Mouse (Mus musculus): ENCODE measurements at regions not wholly inside any gene's neighbourhood (a gene's known extent, or its start where the extent isn't known, plus 50 kb on each side); places are given as distances from the start of the nearest gene placed in this dataset.
A peak's percentile ranks its signal among the peaks of the same experiment; 100 is the strongest.

DNA sequence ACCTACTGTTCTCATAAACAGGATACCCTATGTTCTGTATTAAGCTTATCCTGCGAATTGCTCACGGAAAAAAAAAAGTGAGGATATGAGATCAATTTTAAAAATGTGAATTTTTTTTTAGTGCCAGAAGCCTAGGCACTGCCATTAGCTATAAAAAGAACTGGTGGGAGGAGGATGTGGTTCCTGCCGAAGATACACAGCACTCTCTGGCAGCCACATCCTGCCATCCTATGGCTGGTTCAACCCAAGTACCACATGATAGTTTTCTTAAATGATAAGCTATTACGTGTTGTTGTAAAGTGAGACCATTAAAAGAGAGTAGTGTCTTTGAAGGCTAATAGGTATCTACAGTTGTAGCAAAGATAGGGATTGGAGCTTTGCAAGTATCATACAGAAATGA is 58.2 kb upstream of the Ppp3ca start:
- TF ChIP-seq CTCF (conservative IDR thresholded peaks at IDR 0.05; ENCODE audit: insufficient read depth, insufficient read length, low read depth, low read length), result no peak
- TF ChIP-seq POLR2A (IDR thresholded peaks at IDR 0.05; ENCODE audit: low read depth, low read length), result no peak
- DNase-seq, result no peak

DNA sequence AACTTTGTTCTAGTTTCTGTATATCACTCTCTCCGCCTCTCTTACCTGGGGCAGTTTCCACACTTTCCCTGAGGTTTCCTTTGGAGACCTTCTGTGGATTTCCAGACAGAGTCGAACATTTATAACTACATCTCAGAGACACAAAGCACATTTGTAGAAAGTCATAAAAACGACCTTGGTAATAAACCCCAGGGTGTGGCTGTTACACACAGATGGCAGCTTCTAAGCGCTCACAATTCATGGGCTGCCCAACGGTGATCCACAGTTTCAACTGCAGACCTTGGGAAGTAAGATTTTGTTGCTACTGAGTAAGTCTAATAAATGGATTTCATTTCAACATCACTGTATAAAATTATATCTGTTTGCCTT is 59.4 kb upstream of the Ppp3ca start:
- H3K36me3 ChIP-seq (ENCODE audit: control insufficient read depth, insufficient read depth, low read length), result no peaks in the 10 kb centered on the region
- peaks cover 2% of the 10 kb centered on the region; the same call in 1 of the 2 replicates for H3K4me1 ChIP-seq (ENCODE audit: control insufficient read depth, insufficient read depth, low read length)
- 38% methylated on average over 5 of the region's 5 CpGs for WGBS
- peak overlapping the region; percentile 76 for H3K27ac ChIP-seq (ENCODE audit: insufficient read depth, low read depth, low read length)
- no peaks in the 10 kb centered on the region for H3K27me3 ChIP-seq (replicated peaks; ENCODE audit: control insufficient read depth, insufficient read depth, low read length)
- DNase-seq, result no peak
- no peak overlapping the region for H3K4me3 ChIP-seq (ENCODE audit: insufficient read depth, low read depth, low read length)
- TF ChIP-seq CTCF (conservative IDR thresholded peaks at IDR 0.05; ENCODE audit: insufficient read depth, insufficient read length, low read depth, low read length) (no peak), POLR2A (IDR thresholded peaks at IDR 0.05; ENCODE audit: low read depth, low read length) (no peak)

More for the DNA sequence above, 58.2 kb upstream of the Ppp3ca start:
- no peak overlapping the region for H3K27ac ChIP-seq (ENCODE audit: insufficient read depth, low read depth, low read length)
- no peaks in the 10 kb centered on the region for H3K27me3 ChIP-seq (replicated peaks; ENCODE audit: control insufficient read depth, insufficient read depth, low read length)
- H3K4me1 ChIP-seq (ENCODE audit: control insufficient read depth, insufficient read depth, low read length), result peaks cover 2% of the 10 kb centered on the region; the same call in 1 of the 2 replicates
- 74% methylated on average over 4 of the region's 4 CpGs for WGBS
- H3K36me3 ChIP-seq (ENCODE audit: control insufficient read depth, insufficient read depth, low read length), result no peaks in the 10 kb centered on the region
- H3K4me3 ChIP-seq (ENCODE audit: insufficient read depth, low read depth, low read length), result no peak overlapping the region

DNA sequence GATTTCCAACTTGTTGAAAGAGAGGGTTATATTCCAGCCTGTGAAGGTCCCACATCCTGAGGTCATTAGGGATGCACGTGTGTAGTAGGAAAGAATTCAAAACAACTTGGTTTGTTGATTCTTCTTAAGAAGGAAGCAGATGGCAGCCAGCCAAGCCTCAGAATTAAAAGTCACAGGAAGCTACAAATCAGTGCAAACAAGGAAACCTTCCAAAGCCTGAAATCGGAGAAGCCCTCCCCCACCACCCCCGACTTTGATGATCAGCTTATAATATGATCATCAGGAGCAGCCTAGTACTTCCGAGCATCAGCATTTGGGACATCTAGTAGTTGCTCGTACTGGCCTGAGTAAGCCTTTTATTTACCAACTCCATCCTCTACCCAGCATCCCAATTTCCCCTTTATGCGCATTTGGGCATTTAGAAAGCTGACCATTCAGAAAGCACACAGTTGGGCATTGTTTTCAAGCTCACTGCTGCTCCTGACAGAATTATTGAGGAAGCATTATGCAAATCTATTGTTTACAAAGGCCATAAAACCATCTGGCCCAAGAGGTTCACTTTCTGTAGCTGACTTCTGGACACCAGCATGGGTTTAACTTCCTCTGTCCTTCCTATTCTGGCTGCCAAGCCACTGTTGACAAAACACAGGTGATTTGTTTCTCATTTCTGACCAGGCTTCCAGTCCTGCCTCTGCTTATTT is 59.9 kb upstream of the Ppp3ca start:
- TF ChIP-seq POLR2A (IDR thresholded peaks at IDR 0.05; ENCODE audit: low read depth, low read length) (no peak), CTCF (conservative IDR thresholded peaks at IDR 0.05; ENCODE audit: insufficient read depth, insufficient read length, low read depth, low read length) (no peak)
- peaks cover 2% of the 10 kb centered on the region; the same call in 1 of the 2 replicates for H3K4me1 ChIP-seq (ENCODE audit: control insufficient read depth, insufficient read depth, low read length)
- DNase-seq, result peak; percentile 86
- 16% methylated on average over 6 of the region's 6 CpGs for WGBS
- 0 out of 2 replicates have a peak overlapping the region, but pooled peaks have one; percentile 14 for H3K4me3 ChIP-seq (ENCODE audit: insufficient read depth, low read depth, low read length)
- no peaks in the 10 kb centered on the region for H3K27me3 ChIP-seq (replicated peaks; ENCODE audit: control insufficient read depth, insufficient read depth, low read length)
- H3K27ac ChIP-seq (ENCODE audit: insufficient read depth, low read depth, low read length), result peak overlapping the region; percentile 76
- no peaks in the 10 kb centered on the region for H3K36me3 ChIP-seq (ENCODE audit: control insufficient read depth, insufficient read depth, low read length)

DNA sequence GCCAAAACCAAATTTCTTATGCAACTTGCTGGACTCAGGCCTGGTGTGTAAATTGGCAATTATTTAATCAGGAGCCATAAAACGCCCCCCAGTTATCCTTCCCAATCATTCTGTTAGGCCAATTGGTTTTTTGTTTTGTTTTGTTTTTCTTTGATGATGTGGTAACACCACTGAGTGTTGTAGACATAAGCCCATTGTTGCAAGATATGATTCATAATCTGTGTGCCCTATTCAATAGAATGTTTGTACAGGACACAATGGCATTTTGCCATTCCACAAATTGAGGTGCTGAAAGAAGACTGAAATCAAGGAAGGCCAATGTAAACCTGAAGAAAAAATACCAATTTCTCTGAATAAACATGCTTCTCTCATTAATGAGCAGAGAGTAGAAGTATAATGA is 68.2 kb upstream of the Ppp3ca start:
- no peak for DNase-seq
- Histone ChIP-seq H3K36me3 (ENCODE audit: control insufficient read depth, insufficient read depth, low read length) (no peaks in the 10 kb centered on the region), H3K27me3 (replicated peaks; ENCODE audit: control insufficient read depth, insufficient read depth, low read length) (no peaks in the 10 kb centered on the region), H3K4me3 (ENCODE audit: insufficient read depth, low read depth, low read length) (no peak overlapping the region), H3K4me1 (ENCODE audit: control insufficient read depth, insufficient read depth, low read length) (no peaks in the 10 kb centered on the region), H3K27ac (ENCODE audit: insufficient read depth, low read depth, low read length) (no peak overlapping the region)
- 69% methylated on average over 1 of the region's 1 CpGs for WGBS
- TF ChIP-seq CTCF (conservative IDR thresholded peaks at IDR 0.05; ENCODE audit: insufficient read depth, insufficient read length, low read depth, low read length), result no peak
- TF ChIP-seq POLR2A (IDR thresholded peaks at IDR 0.05; ENCODE audit: low read depth, low read length), result no peak

DNA sequence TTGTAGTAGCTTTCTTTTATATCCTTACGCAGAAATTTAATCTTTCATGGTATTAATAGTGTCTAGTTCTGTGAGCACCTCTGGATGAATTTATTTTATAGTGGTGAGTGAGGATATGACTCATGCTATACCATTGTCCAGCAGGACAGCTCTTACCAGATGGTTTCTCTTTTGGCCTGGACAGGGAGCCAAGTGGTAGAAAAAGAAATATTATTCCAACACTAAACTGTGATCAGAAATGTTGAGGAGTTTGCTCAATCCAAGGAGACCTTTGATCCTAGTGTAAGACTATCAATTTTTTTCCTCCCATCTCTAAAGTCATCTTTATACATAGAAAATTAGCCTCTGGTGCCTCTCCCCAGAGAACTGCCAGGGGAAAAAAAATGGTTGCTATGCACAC is 86.0 kb upstream of the Ppp3ca start:
- Histone ChIP-seq H3K36me3 (ENCODE audit: control insufficient read depth, insufficient read depth, low read length) (no peaks in the 10 kb centered on the region), H3K4me1 (ENCODE audit: control insufficient read depth, insufficient read depth, low read length) (no peaks in the 10 kb centered on the region), H3K27me3 (replicated peaks; ENCODE audit: control insufficient read depth, insufficient read depth, low read length) (no peaks in the 10 kb centered on the region), H3K27ac (ENCODE audit: insufficient read depth, low read depth, low read length) (no peak overlapping the region), H3K4me3 (ENCODE audit: insufficient read depth, low read depth, low read length) (no peak overlapping the region)
- WGBS, result 91% methylated on average over 1 of the region's 1 CpGs
- TF ChIP-seq CTCF (conservative IDR thresholded peaks at IDR 0.05; ENCODE audit: insufficient read depth, insufficient read length, low read depth, low read length) (no peak), POLR2A (IDR thresholded peaks at IDR 0.05; ENCODE audit: low read depth, low read length) (no peak)
- DNase-seq, result no peak

DNA sequence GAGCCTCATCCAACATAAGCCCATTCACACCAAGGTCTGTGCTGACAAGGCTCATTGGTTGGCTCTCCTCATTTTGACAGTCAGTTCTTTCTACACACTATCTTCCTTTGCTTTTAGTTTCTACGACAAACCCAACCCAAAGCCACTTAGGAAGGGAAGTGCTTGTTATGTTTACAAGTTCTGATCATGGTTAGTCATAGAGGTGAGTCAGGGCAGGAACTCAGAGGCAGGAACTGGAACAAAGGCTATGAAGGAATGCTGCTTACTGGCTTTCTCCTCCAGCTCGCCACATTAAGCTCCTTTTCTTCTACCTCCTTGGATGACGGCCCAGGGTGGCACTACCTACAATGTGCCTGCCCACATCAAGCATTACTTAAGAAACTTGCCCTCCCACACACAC is 91.9 kb upstream of the Ppp3ca start:
- Histone ChIP-seq H3K27me3 (replicated peaks; ENCODE audit: control insufficient read depth, insufficient read depth, low read length) (no peaks in the 10 kb centered on the region), H3K4me1 (ENCODE audit: control insufficient read depth, insufficient read depth, low read length) (no peaks in the 10 kb centered on the region), H3K36me3 (ENCODE audit: control insufficient read depth, insufficient read depth, low read length) (no peaks in the 10 kb centered on the region), H3K4me3 (ENCODE audit: insufficient read depth, low read depth, low read length) (no peak overlapping the region), H3K27ac (ENCODE audit: insufficient read depth, low read depth, low read length) (no peak overlapping the region)
- WGBS, result 84% methylated on average over 3 of the region's 3 CpGs
- TF ChIP-seq CTCF (conservative IDR thresholded peaks at IDR 0.05; ENCODE audit: insufficient read depth, insufficient read length, low read depth, low read length) (no peak), POLR2A (IDR thresholded peaks at IDR 0.05; ENCODE audit: low read depth, low read length) (no peak)
- no peak for DNase-seq

DNA sequence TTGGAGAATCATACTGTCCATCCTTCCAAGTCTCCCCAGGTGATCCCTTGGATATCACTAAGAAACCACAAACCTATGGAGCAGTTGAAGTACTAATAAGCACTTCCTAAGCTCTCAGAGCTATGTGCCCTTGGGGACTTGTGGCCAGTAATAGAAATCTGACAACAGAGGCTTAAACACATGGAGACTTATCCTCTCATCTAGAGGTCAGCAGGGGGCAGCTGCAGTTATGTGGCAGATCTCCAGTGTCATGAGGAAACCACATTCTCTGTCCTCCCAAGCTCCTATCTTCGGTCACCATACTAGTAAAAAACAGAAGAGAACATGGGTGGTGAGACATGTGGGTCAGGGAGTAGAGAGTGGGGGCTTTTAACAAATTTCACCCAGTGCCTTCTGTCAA is 99.4 kb upstream of the Ppp3ca start:
- TF ChIP-seq CTCF (conservative IDR thresholded peaks at IDR 0.05; ENCODE audit: insufficient read depth, insufficient read length, low read depth, low read length), result no peak
- no peak for TF ChIP-seq POLR2A (IDR thresholded peaks at IDR 0.05; ENCODE audit: low read depth, low read length)
- Histone ChIP-seq H3K4me1 (ENCODE audit: control insufficient read depth, insufficient read depth, low read length) (no peaks in the 10 kb centered on the region), H3K36me3 (ENCODE audit: control insufficient read depth, insufficient read depth, low read length) (no peaks in the 10 kb centered on the region), H3K4me3 (ENCODE audit: insufficient read depth, low read depth, low read length) (no peak overlapping the region), H3K27me3 (replicated peaks; ENCODE audit: control insufficient read depth, insufficient read depth, low read length) (no peaks in the 10 kb centered on the region), H3K27ac (ENCODE audit: insufficient read depth, low read depth, low read length) (no peak overlapping the region)
- peak; percentile 29 for DNase-seq
- 60% methylated on average over 1 of the region's 1 CpGs for WGBS
